Mouse (Mus musculus) adrenal gland, adult 18-20 months (tissue): ENCODE results near the gene Ptgfr. TPM values are rescaled to one million over a fixed set of nuclear protein-coding genes. Genes with fewer than 3 reads are reported as not detected.

Experiments
- DNase-seq, 2 experiments: peaks; one replicate each; pipeline ENCODE4 v3.0.0; 2021 to 2022; ENCODE audit warnings: low spot score in 2 of 2
- total RNA-seq, 2 experiments: library from RNA; stranded (reverse); gene quantifications; 1 replicate in 1 of 2; 2 replicates in 1 of 2; pipeline ENCODE4 v1.2.3; 2021

Ptgfr gene
- total RNA-seq, 2 experiments from 2014 or later, result 0.27 to 1.5 TPM

GRCm38 (mm10) chr3:151748514-151748913, 88.9 kb downstream of the Ptgfr start:
- DNase-seq, result no peak

Other genes with a start within 250 kb of the Ptgfr start
- 1 to 10 TPM; 4.5 to 7.0 TPM for gene Ifi44, start 87.7 kb downstream of the Ptgfr start, total RNA-seq
- gene Ifi44l, start 74.7 kb downstream of the Ptgfr start, total RNA-seq, result not detected